Mouse (Mus musculus): Measurements from ENCODE around the gene Csnk2a2. TPM values are rescaled to one million over a fixed set of nuclear protein-coding genes. Genes with fewer than 3 reads are reported as not detected.

The Csnk2a2 gene
- polyA plus RNA-seq, 1 experiment from 2014 or later = 15.5 TPM

GRCm38 (mm10) chr8:95495444-95495843 is 5.6 kb upstream of the Csnk2a2 start:
- no peak overlapping the region for H3K9ac ChIP-seq (ENCODE audit: low read length)
- no peak overlapping the region for H3K4me2 ChIP-seq (ENCODE audit: low read length)
- no peak overlapping the region for H3K4me3 ChIP-seq (ENCODE audit: low read depth, low read length)
- no peaks in the 10 kb centered on the region for H3K9me3 ChIP-seq (replicated peaks; ENCODE audit: control insufficient read depth, low read length)
- 84% methylated on average over 6 of the region's 6 CpGs for WGBS
- no peaks in the 10 kb centered on the region for H3K4me1 ChIP-seq (ENCODE audit: control insufficient read depth, insufficient read depth, low read length)
- H3K27me3 ChIP-seq (replicated peaks; ENCODE audit: control insufficient read depth, insufficient read depth, low read length) = no peaks in the 10 kb centered on the region
- H3K27ac ChIP-seq (ENCODE audit: low read depth, low read length) = no peak overlapping the region
- ATAC-seq = no peak
- no peaks in the 10 kb centered on the region for H3K36me3 ChIP-seq (ENCODE audit: control insufficient read depth, insufficient read depth, low read length)
- no peak for DNase-seq (ENCODE audit: low spot score)

GRCm38 (mm10) chr8:95492057-95492456 is 2.2 kb upstream of the Csnk2a2 start:
- ATAC-seq (no peak), DNase-seq (ENCODE audit: low spot score) (no peak)
- WGBS = 65% methylated on average over 4 of the region's 4 CpGs
- H3K4me2 ChIP-seq (ENCODE audit: low read length) = no peak overlapping the region
- H3K27ac ChIP-seq (ENCODE audit: low read depth, low read length) = no peak overlapping the region
- H3K9ac ChIP-seq (ENCODE audit: low read length) = no peak overlapping the region
- no peaks in the 10 kb centered on the region for H3K9me3 ChIP-seq (replicated peaks; ENCODE audit: control insufficient read depth, low read length)
- H3K4me1 ChIP-seq (ENCODE audit: control insufficient read depth, insufficient read depth, low read length) = peaks cover 9% of the 10 kb centered on the region
- no peaks in the 10 kb centered on the region for H3K36me3 ChIP-seq (ENCODE audit: control insufficient read depth, insufficient read depth, low read length)
- no peak overlapping the region for H3K4me3 ChIP-seq (ENCODE audit: low read depth, low read length)
- H3K27me3 ChIP-seq (replicated peaks; ENCODE audit: control insufficient read depth, insufficient read depth, low read length) = no peaks in the 10 kb centered on the region

- Histone ChIP-seq H3K4me2 (ENCODE audit: low read length) (peak overlapping the region; percentile 58), H3K4me1 (ENCODE audit: control insufficient read depth, insufficient read depth, low read length) (peaks cover 12% of the 10 kb centered on the region), H3K4me3 (ENCODE audit: low read depth, low read length) (peak overlapping the region; percentile 90), H3K9ac (ENCODE audit: low read length) (peak overlapping the region; percentile 95), H3K9me3 (replicated peaks; ENCODE audit: control insufficient read depth, low read length) (no peaks in the 10 kb centered on the region), H3K27ac (ENCODE audit: low read depth, low read length) (peak overlapping the region; percentile 33; the same call in 1 of the 2 replicates), H3K36me3 (ENCODE audit: control insufficient read depth, insufficient read depth, low read length) (peaks cover 28% of the 10 kb centered on the region), H3K27me3 (replicated peaks; ENCODE audit: control insufficient read depth, insufficient read depth, low read length) (no peaks in the 10 kb centered on the region)
- ATAC-seq (peak; percentile 95), DNase-seq (ENCODE audit: low spot score) (peak; percentile 81)
- 2% methylated on average over 12 of the region's 42 CpGs for WGBS
Measured at GRCm38 (mm10) chr8:95488698-95489332, 1.0 kb downstream of the Csnk2a2 start.

- under 1% methylated on average over 48 of the region's 95 CpGs for WGBS
- Histone ChIP-seq H3K9me3 (replicated peaks; ENCODE audit: control insufficient read depth, low read length) (no peaks in the 10 kb centered on the region), H3K4me1 (ENCODE audit: control insufficient read depth, insufficient read depth, low read length) (peaks cover 12% of the 10 kb centered on the region), H3K9ac (ENCODE audit: low read length) (peak overlapping the region; percentile 95), H3K27ac (ENCODE audit: low read depth, low read length) (peak overlapping the region; percentile 33; the same call in 1 of the 2 replicates), H3K4me3 (ENCODE audit: low read depth, low read length) (peak overlapping the region; percentile 90), H3K36me3 (ENCODE audit: control insufficient read depth, insufficient read depth, low read length) (peaks cover 36% of the 10 kb centered on the region), H3K27me3 (replicated peaks; ENCODE audit: control insufficient read depth, insufficient read depth, low read length) (no peaks in the 10 kb centered on the region), H3K4me2 (ENCODE audit: low read length) (peak overlapping the region; percentile 61)
- ATAC-seq (peak; percentile 16; the same call in 1 of the 2 replicates), DNase-seq (ENCODE audit: low spot score) (no peak)
Measured at GRCm38 (mm10) chr8:95487800-95488697, 1.8 kb downstream of the Csnk2a2 start.

GRCm38 (mm10) chr8:95470008-95470407 is 19.8 kb downstream of the Csnk2a2 start:
- ATAC-seq = no peak
- Histone ChIP-seq H3K27ac (ENCODE audit: low read depth, low read length) (no peak overlapping the region), H3K36me3 (ENCODE audit: control insufficient read depth, insufficient read depth, low read length) (peaks cover 83% of the 10 kb centered on the region), H3K9me3 (replicated peaks; ENCODE audit: control insufficient read depth, low read length) (no peaks in the 10 kb centered on the region), H3K4me1 (ENCODE audit: control insufficient read depth, insufficient read depth, low read length) (no peaks in the 10 kb centered on the region), H3K9ac (ENCODE audit: low read length) (no peak overlapping the region), H3K4me3 (ENCODE audit: low read depth, low read length) (no peak overlapping the region), H3K27me3 (replicated peaks; ENCODE audit: control insufficient read depth, insufficient read depth, low read length) (no peaks in the 10 kb centered on the region), H3K4me2 (ENCODE audit: low read length) (no peak overlapping the region)
- no peak for DNase-seq (ENCODE audit: low spot score)
- 99% methylated on average over 4 of the region's 4 CpGs for WGBS

- Histone ChIP-seq H3K9me3 (replicated peaks; ENCODE audit: control insufficient read depth, low read length) (no peaks in the 10 kb centered on the region), H3K4me1 (ENCODE audit: control insufficient read depth, insufficient read depth, low read length) (no peaks in the 10 kb centered on the region), H3K27me3 (replicated peaks; ENCODE audit: control insufficient read depth, insufficient read depth, low read length) (no peaks in the 10 kb centered on the region), H3K4me2 (ENCODE audit: low read length) (no peak overlapping the region), H3K36me3 (ENCODE audit: control insufficient read depth, insufficient read depth, low read length) (peaks cover 81% of the 10 kb centered on the region), H3K9ac (ENCODE audit: low read length) (no peak overlapping the region), H3K4me3 (ENCODE audit: low read depth, low read length) (no peak overlapping the region), H3K27ac (ENCODE audit: low read depth, low read length) (no peak overlapping the region)
- no peak for DNase-seq (ENCODE audit: low spot score)
- WGBS = 89% methylated on average over 3 of the region's 3 CpGs
- ATAC-seq = no peak
Measured at GRCm38 (mm10) chr8:95468995-95469394, 20.8 kb downstream of the Csnk2a2 start.

- WGBS = 81% methylated on average over 2 of the region's 2 CpGs
- Histone ChIP-seq H3K4me1 (ENCODE audit: control insufficient read depth, insufficient read depth, low read length) (no peaks in the 10 kb centered on the region), H3K9me3 (replicated peaks; ENCODE audit: control insufficient read depth, low read length) (no peaks in the 10 kb centered on the region), H3K4me2 (ENCODE audit: low read length) (no peak overlapping the region), H3K27me3 (replicated peaks; ENCODE audit: control insufficient read depth, insufficient read depth, low read length) (no peaks in the 10 kb centered on the region), H3K9ac (ENCODE audit: low read length) (no peak overlapping the region), H3K36me3 (ENCODE audit: control insufficient read depth, insufficient read depth, low read length) (peaks cover 81% of the 10 kb centered on the region), H3K27ac (ENCODE audit: low read depth, low read length) (no peak overlapping the region), H3K4me3 (ENCODE audit: low read depth, low read length) (no peak overlapping the region)
- ATAC-seq (no peak), DNase-seq (ENCODE audit: low spot score) (no peak)
Measured at GRCm38 (mm10) chr8:95466543-95466942, 23.3 kb downstream of the Csnk2a2 start.

- Histone ChIP-seq H3K36me3 (ENCODE audit: control insufficient read depth, insufficient read depth, low read length) (peaks cover 96% of the 10 kb centered on the region), H3K4me2 (ENCODE audit: low read length) (no peak overlapping the region), H3K4me1 (ENCODE audit: control insufficient read depth, insufficient read depth, low read length) (no peaks in the 10 kb centered on the region), H3K9me3 (replicated peaks; ENCODE audit: control insufficient read depth, low read length) (no peaks in the 10 kb centered on the region), H3K9ac (ENCODE audit: low read length) (no peak overlapping the region), H3K27me3 (replicated peaks; ENCODE audit: control insufficient read depth, insufficient read depth, low read length) (no peaks in the 10 kb centered on the region), H3K27ac (ENCODE audit: low read depth, low read length) (no peak overlapping the region), H3K4me3 (ENCODE audit: low read depth, low read length) (no peak overlapping the region)
- peak; percentile 49 for DNase-seq (ENCODE audit: low spot score)
- no peak for ATAC-seq
- WGBS = 50% methylated on average over 8 of the region's 8 CpGs
Measured at GRCm38 (mm10) chr8:95452518-95452917, 37.3 kb downstream of the Csnk2a2 start.

- 93% methylated on average over 5 of the region's 5 CpGs for WGBS
- ATAC-seq = no peak
- no peaks in the 10 kb centered on the region for H3K9me3 ChIP-seq (replicated peaks; ENCODE audit: control insufficient read depth, low read length)
- DNase-seq (ENCODE audit: low spot score) = no peak
- H3K4me3 ChIP-seq (ENCODE audit: low read depth, low read length) = no peak overlapping the region
- H3K4me2 ChIP-seq (ENCODE audit: low read length) = no peak overlapping the region
- peaks cover 86% of the 10 kb centered on the region for H3K36me3 ChIP-seq (ENCODE audit: control insufficient read depth, insufficient read depth, low read length)
- no peaks in the 10 kb centered on the region for H3K27me3 ChIP-seq (replicated peaks; ENCODE audit: control insufficient read depth, insufficient read depth, low read length)
- no peaks in the 10 kb centered on the region for H3K4me1 ChIP-seq (ENCODE audit: control insufficient read depth, insufficient read depth, low read length)
- no peak overlapping the region for H3K27ac ChIP-seq (ENCODE audit: low read depth, low read length)
- H3K9ac ChIP-seq (ENCODE audit: low read length) = no peak overlapping the region
Measured at GRCm38 (mm10) chr8:95450271-95450670, 39.6 kb downstream of the Csnk2a2 start.
